Comparison of ENCODE assay signal across 28 mouse cellular contexts in genomic region chr19:56914658-56915057, GRCm38 (mm10). TPM values are rescaled to one million over a fixed set of nuclear protein-coding genes. Genes with fewer than 3 reads are reported as not detected.
A peak's percentile ranks its signal among the peaks of the same experiment; 100 is the strongest.
DNase-seq lines count a peak whose midpoint lies in the region; ATAC-seq lines count a peak whose summit lies in the region.
"Had no signal": no experiment of that assay in that cellular context is flagged by ENCODE, and none has a peak within 500 bp of the region (broad histone marks: within the 10 kb centered on the region; RNA-seq: fewer than 3 reads in every experiment).

No protein-coding gene starts in this region.

- H3K27ac ChIP-seq in kidney, embryonic 15.5 days = peak overlapping the region; percentile 81
- peak overlapping the region; percentile 21 for H3K27ac ChIP-seq in lung, embryonic 16.5 days (ENCODE audit: low read length)
- peak overlapping the region; percentile 72; the same call in 1 of the 2 replicates for H3K27ac ChIP-seq in stomach, embryonic 15.5 days
- H3K27ac ChIP-seq: forebrain, embryonic 13.5 days; heart, embryonic 15.5 days; limb, embryonic 15.5 days; liver, embryonic 13.5 days; midbrain, embryonic 12.5 days; neural tube, embryonic 12.5 days had no signal

- H3K36me3 ChIP-seq in kidney, embryonic 15.5 days = peaks cover 19% of the 10 kb centered on the region
- 0 out of 2 replicates have a peak, but pooled peaks cover 4% of the 10 kb centered on the region for H3K36me3 ChIP-seq in lung, embryonic 16.5 days (ENCODE audit: control insufficient read depth, insufficient read depth, low read length)
- H3K36me3 ChIP-seq in stomach, embryonic 15.5 days = peaks cover 16% of the 10 kb centered on the region; the same call in 1 of the 2 replicates
- H3K36me3 ChIP-seq: heart, embryonic 15.5 days; limb, embryonic 10.5 days; limb, embryonic 15.5 days; liver, embryonic 13.5 days; midbrain, embryonic 12.5 days had no signal

- H3K27me3 ChIP-seq in kidney, embryonic 15.5 days = no peaks in the 10 kb centered on the region
- H3K27me3 ChIP-seq in lung, embryonic 16.5 days (ENCODE audit: control insufficient read depth, insufficient read depth, low read depth, low read length) = no peaks in the 10 kb centered on the region
- H3K27me3 ChIP-seq in stomach, embryonic 15.5 days (replicated peaks) = no peaks in the 10 kb centered on the region
- H3K27me3 ChIP-seq: forebrain, embryonic 13.5 days; limb, embryonic 15.5 days; liver, embryonic 13.5 days; neural tube, embryonic 12.5 days had no signal

- H3K9ac ChIP-seq in kidney, embryonic 15.5 days = no peak overlapping the region
- H3K9ac ChIP-seq in lung, embryonic 16.5 days (ENCODE audit: low read length) = no peak overlapping the region
- H3K9ac ChIP-seq in stomach, embryonic 15.5 days = no peak overlapping the region
- H3K9ac ChIP-seq: forebrain, embryonic 13.5 days; heart, embryonic 15.5 days; limb, embryonic 15.5 days; liver, embryonic 13.5 days; midbrain, embryonic 12.5 days; neural tube, embryonic 12.5 days had no signal

- H3K4me3 ChIP-seq in kidney, embryonic 15.5 days (replicated peaks) = no peak overlapping the region
- H3K4me3 ChIP-seq in lung, embryonic 16.5 days (ENCODE audit: low read length) = no peak overlapping the region
- no peak overlapping the region for H3K4me3 ChIP-seq in stomach, embryonic 15.5 days (replicated peaks)
- H3K4me3 ChIP-seq: forebrain, embryonic 13.5 days; heart, embryonic 10.5 days; heart, embryonic 15.5 days; limb, embryonic 10.5 days; limb, embryonic 15.5 days; liver, embryonic 13.5 days; megakaryocyte, embryonic 14.5 days; midbrain, embryonic 12.5 days; myocyte; neural tube, embryonic 12.5 days had no signal

- H3K9me3 ChIP-seq in kidney, embryonic 15.5 days (replicated peaks) = no peaks in the 10 kb centered on the region
- H3K9me3 ChIP-seq in lung, embryonic 16.5 days (ENCODE audit: control insufficient read depth, low read length) = 0 out of 2 replicates have a peak, but pooled peaks cover 2% of the 10 kb centered on the region
- H3K9me3 ChIP-seq in stomach, embryonic 15.5 days = no peaks in the 10 kb centered on the region
- H3K9me3 ChIP-seq: forebrain, embryonic 13.5 days; heart, embryonic 10.5 days; heart, embryonic 15.5 days; limb, embryonic 10.5 days; limb, embryonic 15.5 days; liver, embryonic 13.5 days had no signal

- peaks cover 9% of the 10 kb centered on the region; the same call in 1 of the 2 replicates for H3K4me1 ChIP-seq in kidney, embryonic 15.5 days
- peaks cover 16% of the 10 kb centered on the region for H3K4me1 ChIP-seq in lung, embryonic 16.5 days (replicated peaks; ENCODE audit: control insufficient read depth, insufficient read depth, low read length)
- no peaks in the 10 kb centered on the region for H3K4me1 ChIP-seq in stomach, embryonic 15.5 days
- H3K4me1 ChIP-seq: forebrain, embryonic 13.5 days; heart, embryonic 10.5 days; heart, embryonic 15.5 days; limb, embryonic 15.5 days; liver, embryonic 13.5 days; megakaryocyte, embryonic 14.5 days; midbrain, embryonic 12.5 days; neural tube, embryonic 12.5 days had no signal

- DNase-seq in kidney, postnatal 25 days = no peak
- DNase-seq in lung, postnatal 25 days (ENCODE audit: low spot score) = no peak
- peak; percentile 38 for DNase-seq in R1 (ENCODE audit: low read depth, low spot score)
- no peak for DNase-seq in cerebellum, postnatal 14 days
- DNase-seq: adrenal gland, adult 8-10 months; cerebellum, adult 2 months; cerebellum, postnatal 25 days; gastrocnemius, postnatal 14 days; layer of hippocampus, adult 9-11 months; liver, embryonic 13.5 days; right cerebral cortex, adult 18-20 months; spleen, adult 18-20 months; thymus, postnatal 14 days had no signal

- WGBS in kidney, embryonic 15.5 days = 91% methylated on average over 3 of the region's 3 CpGs
- WGBS in lung, embryonic 16.5 days = 85% methylated on average over 3 of the region's 3 CpGs
- 91% methylated on average over 3 of the region's 3 CpGs for WGBS in stomach, embryonic 15.5 days

- ATAC-seq in kidney, embryonic 15.5 days (replicated peaks; ENCODE audit: low FRiP score) = no peak
- ATAC-seq in lung, embryonic 16.5 days (ENCODE audit: low read depth) = no peak
- no peak for ATAC-seq in stomach, embryonic 15.5 days (ENCODE audit: insufficient read depth, low FRiP score, low read depth)
- ATAC-seq: activated CD4-positive, CD25-positive, alpha-beta regulatory T cell, adult 4 months; CD4-positive, CD25-positive, alpha-beta regulatory T cell, adult 4 months; forebrain, embryonic 13.5 days; hindbrain, embryonic 16.5 days had no signal

- H3K4me2 ChIP-seq in kidney, embryonic 15.5 days = no peak overlapping the region
- H3K4me2 ChIP-seq in lung, embryonic 16.5 days (ENCODE audit: low read depth, low read length) = no peak overlapping the region
- H3K4me2 ChIP-seq in stomach, embryonic 15.5 days = no peak overlapping the region
- H3K4me2 ChIP-seq: forebrain, embryonic 13.5 days; heart, embryonic 15.5 days; limb, embryonic 15.5 days; liver, embryonic 13.5 days; midbrain, embryonic 12.5 days; neural tube, embryonic 12.5 days had no signal

RNA-seq across cellular contexts. Expression of gene Vwa2, which starts 40.6 kb away (rescaled TPM):
- polyA plus RNA-seq in kidney, embryonic 15.5 days (2015; fragmentation: Nextera tagmentation; extraction: Ambion mirVana) = 18.1 and 18.8 TPM in 2 replicates
- 7.8 and 8.9 TPM in 2 replicates for polyA plus RNA-seq in lung, embryonic 16.5 days (2015; fragmentation: Nextera tagmentation; extraction: Ambion mirVana)
- 2.4 and 2.6 TPM in 2 replicates for polyA plus RNA-seq in stomach, embryonic 15.5 days (2015; fragmentation: Nextera tagmentation; extraction: Ambion mirVana)
- polyA plus RNA-seq: activated CD4-positive, CD25-positive, alpha-beta regulatory T cell, adult 4 months; CD4-positive, CD25-positive, alpha-beta regulatory T cell, adult 4 months; liver, embryonic 13.5 days had no signal

Comparison
In these comparisons a context has a peak if more than half of its experiments do, and no peak if none do; other contexts are left out.
1. H3K27ac ChIP-seq: peak in every context shown above with its lines; median percentile 81 in kidney, embryonic 15.5 days; 72 in stomach, embryonic 15.5 days; 21 in lung, embryonic 16.5 days.